Mouse (Mus musculus) left cerebral cortex, adult 8-10 months (tissue): Measurements from ENCODE around the gene Sertad2. TPM values are rescaled to one million over a fixed set of nuclear protein-coding genes. Genes with fewer than 3 reads are reported as not detected.

ENCODE experiments used
- DNase-seq, 2 experiments: peaks; one replicate each; pipeline ENCODE4 v3.0.0; 2022; ENCODE audit warnings: low spot score in 2 of 2
- total RNA-seq, 4 experiments: library from RNA; stranded (reverse); gene quantifications; 2 replicates each; pipeline ENCODE4 v1.2.4; 2022

Sertad2 gene
- total RNA-seq, 4 experiments from 2014 or later = 25.2 to 28.3 (median 27.6) TPM

GRCm38 (mm10) chr11:20679396-20679795 lies 136.3 kb downstream of the Sertad2 start:
- DNase-seq = no peak

- DNase-seq = no peak
Observed at GRCm38 (mm10) chr11:20680781-20681180, 137.7 kb downstream of the Sertad2 start.

GRCm38 (mm10) chr11:20681679-20682078 lies 138.6 kb downstream of the Sertad2 start:
- no peak for DNase-seq

- peak; percentile 20 to 33 for DNase-seq
Observed at GRCm38 (mm10) chr11:20691000-20691399, 147.9 kb downstream of the Sertad2 start.

Other genes with a start within 250 kb of the Sertad2 start
- gene Slc1a4, start 210.5 kb upstream of the Sertad2 start, total RNA-seq = 10 to 100 TPM; 38.0 to 46.9 (median 43.0) TPM
- gene Aftph, start 198.3 kb downstream of the Sertad2 start, total RNA-seq = 100 to 1,000 TPM in 1 of 4 experiments, 10 to 100 TPM in 3; 82.4 to 105 (median 92.6) TPM